Mouse (Mus musculus): ENCODE data around the gene Tyrp1.

Gene Tyrp1

DNA sequence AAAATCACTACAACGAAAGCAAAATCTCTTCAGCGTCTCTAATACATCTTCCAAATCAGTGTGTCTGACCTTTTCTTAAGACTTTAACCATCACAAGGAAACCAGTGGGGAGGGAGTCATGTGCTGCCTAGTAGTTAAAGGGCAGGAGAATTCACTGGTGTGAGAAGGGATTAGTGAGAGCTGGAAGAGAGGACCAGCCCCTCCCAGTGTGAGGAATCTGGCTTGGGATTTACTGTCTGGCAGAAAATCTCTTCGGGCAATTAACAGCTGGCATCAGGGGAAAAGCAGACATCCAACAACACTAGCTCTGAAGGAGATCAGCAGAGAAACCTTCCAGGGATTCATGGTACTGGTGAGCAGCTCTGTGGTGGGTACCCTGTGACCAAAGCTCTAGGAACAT is at the start of gene Tyrp1:
Gene Tyrp1 (plus strand): TSS at position 74 of the 400 bp plus-strand sequence.
- DNase-seq, result no peak

DNA sequence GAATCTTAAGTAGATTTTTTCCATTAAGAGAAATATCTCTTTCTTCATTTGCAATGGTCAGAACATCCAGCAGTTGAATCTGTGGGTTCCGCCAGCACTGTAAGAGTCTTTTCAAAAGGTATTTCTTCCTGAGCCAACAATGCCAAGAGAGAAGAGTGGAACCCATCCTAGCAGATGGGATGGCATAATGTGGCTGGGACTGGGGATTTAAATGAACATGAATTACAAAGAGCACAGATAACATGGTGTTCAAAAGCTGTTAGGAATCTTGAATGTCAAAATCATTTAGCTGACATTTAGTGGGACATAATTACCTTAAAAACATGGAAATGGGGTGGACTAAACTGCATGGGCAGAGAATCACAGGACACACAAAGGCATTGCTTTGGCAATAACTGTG is 45.6 kb upstream of the Tyrp1 start:
- DNase-seq, result no peak

DNA sequence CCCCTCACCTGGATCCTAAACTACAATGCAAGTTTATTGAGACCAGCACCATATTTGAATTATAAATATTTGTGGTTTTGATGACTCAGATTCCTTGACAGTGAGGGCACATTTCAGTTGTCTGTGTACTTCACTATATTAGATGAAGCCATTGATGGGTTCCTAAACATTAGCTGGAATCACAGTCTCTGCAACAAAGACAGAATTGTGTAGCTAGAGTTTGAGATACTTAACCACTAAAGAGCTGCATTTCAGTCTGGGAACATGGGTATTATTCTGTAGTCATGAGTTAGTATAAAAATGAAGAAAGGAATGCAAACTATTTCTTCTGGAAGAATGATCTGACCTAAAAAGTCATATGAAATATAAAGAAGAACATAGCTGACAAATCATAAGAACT is 14.4 kb upstream of the Tyrp1 start:
- no peak for DNase-seq

DNA sequence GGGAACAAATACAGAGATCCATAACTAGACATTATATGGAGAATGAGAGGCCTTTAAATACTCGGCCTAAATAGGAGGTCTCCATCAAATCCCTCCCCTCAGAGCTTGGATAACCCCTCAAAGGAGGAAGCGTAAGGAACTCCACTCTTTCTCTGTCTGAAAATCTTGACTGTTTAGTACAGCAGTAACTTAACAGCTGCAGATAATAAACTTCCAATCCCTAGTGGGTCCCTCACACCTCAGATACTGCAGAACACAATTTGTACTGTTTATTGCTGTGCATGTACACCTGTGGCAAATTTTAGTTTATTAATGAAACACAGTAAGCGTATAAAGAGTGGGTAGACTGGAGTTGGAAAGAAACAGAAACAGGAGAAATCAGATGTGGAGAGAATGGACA is 12.0 kb upstream of the Tyrp1 start:
- no peak for DNase-seq

DNA sequence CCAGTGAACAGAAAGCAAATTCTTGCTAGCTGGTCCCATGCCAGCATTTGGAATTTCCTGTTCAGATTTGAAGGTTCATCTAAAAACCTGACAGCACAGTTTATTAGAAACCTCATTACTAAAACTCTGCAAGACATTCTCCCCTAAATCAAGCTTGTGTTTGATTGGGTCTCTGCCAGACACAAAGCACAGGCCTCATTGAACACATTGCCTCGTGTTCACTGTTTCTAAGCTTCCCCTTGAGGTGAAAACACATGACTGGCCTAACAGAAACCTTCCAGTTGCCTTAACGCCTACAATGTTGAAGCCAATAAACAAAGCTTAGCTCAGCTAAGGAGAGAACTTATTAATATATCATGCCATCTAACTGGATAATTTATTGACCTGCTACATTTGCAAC is 5.7 kb upstream of the Tyrp1 start:
- DNase-seq, result no peak

DNA sequence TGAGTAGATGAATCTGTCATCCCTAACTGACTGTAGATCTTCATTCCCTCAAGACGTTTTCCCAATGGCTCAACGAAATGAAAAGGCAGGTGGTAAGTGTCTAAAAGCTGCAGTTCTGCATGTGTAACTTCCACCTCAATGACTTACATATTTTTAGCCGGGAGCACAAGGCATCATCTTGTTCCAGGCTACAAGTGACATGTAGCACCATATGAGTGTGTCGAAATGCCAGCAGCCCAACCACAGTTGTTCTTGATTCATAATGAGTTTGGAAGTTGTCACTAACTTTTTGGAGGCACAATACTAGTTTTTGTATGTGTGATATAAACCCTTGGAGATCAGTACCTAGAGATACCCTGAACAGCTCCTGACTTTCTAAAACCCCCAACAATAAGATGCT is 5.4 kb downstream of the Tyrp1 start:
- no peak for DNase-seq

DNA sequence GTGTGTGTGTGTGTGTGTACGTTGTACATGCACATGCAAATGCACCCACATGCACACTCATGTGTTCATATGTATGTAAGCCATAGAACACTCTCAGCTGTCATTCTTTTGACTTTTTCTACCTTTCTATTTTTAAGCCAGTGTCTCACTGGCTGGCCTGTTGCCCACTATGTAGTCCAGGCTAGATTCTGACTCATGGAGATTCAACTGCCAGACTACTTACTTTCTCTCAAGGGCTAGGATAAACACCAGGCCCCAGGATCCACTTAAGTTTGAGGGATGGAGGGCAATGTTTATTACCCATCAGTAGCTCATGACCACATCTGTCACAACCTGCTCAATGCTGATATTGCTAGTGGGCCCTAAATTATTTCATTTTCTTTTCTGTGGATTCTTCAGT is 8.1 kb downstream of the Tyrp1 start:
- no peak for DNase-seq

DNA sequence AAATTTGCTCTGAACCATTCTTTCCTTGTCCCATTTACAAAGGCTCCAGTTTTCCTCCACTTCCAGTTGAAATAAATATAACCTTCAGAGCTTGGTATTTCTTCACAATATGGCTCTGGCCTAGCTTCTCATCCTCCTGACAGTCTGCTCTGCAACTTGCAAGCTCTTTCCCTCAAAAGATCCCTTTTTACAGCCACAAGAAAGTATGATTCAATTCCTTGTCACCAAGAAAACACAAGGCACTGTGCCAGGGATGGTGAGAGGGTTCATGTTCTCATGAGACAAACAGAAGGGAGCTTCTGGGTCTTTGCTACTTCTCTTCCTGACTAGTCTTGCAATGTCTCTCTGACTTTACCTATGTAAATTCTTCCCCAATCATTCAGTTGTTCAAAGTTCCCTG is 9.8 kb downstream of the Tyrp1 start:
- DNase-seq, result no peak

DNA sequence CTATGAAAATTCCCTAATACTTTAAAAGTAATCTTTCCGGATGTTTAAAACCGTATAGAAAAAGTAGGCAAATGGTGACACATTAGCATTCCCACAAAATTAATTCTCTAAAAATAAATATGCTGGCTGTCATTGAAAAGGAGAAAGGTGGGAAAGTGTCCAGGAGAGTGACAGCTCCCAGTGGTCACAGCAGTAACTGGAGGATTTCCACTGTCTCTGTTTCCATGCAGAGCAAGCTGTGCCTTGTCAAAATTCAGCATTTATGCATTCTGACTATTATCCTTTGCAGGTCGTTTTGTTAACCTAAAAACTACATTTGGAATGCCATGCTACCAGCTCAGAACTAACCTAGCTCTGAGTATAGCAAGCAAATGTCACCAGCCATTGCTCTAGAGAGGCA is 12.1 kb downstream of the Tyrp1 start:
- no peak for DNase-seq

DNA sequence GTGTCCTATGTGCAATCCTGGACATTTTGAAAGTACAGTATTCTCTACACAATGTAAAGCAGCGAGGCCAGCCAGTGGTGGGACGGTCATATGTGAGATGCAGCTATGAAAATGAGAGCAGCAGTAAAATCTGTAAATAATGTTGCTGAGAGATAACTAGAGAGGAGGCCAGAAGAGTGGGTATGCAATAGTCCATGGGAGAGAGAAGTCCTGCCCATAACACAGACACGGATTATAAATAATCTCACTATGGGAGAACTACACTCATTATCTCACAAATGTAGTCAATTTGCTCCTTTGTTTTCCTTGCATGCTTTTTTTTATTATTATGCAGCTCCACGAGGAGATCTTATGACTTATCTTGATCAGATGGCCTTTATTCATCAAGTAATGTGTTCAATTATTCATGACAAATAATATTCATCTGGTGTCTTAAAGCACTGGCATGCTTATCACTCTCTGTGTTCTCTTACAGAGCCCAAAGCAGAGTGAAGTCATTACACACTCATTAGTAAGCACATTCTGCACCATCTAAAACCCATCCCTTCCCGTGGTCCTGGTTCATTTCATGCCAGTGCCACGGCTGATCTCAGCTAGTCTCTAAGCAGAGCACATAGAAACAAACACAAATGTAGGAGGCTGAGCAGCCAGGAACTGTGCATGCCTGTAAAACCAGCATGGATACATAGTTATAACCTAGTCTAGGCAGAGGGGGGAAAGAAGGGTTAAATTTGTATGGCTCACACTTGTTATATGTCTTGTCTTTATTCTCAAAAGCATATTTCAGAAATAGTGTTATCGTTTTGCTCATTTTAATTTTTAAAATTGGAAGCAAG is 18.9 kb downstream of the Tyrp1 start:
- no peak for DNase-seq

DNA sequence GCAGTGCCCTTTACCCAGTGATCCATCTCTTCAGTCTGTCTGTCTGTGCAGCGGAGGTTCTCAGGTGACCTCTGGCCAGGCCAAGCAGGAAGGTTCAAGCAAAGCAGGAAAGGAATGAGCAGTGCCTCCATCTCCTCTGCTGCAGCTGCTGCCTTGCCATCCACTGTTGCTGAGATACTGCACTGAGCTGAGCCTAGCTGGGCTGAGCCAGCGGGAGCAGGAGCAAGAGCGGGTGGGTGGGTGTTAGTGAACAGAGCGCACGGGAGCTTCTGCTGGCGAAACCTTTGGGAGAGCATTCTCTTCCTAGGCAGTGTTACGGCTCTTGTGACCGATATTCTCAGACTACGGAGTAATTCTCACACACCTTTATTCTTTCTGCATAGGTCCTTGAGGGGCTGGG is 21.6 kb downstream of the Tyrp1 start:
- DNase-seq, result no peak

DNA sequence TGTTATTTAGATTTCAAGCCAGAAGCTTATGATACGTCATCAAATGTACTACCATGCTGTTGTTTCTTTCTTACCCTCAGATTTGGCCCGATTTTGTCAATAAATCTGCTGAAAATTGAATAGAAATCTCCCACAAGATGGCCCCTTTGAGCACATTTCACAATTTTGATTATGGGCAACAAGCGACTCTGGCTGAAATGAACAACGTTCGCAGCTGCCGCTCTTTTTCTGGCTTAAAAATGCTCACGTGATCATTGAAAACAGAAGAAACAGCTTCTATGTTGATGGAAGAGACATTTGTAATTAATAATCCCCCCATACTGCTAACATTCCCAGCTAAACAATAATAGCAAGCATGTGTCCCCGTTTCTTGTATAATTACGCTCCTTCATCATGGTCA is 29.0 kb downstream of the Tyrp1 start:
- DNase-seq, result no peak

DNA sequence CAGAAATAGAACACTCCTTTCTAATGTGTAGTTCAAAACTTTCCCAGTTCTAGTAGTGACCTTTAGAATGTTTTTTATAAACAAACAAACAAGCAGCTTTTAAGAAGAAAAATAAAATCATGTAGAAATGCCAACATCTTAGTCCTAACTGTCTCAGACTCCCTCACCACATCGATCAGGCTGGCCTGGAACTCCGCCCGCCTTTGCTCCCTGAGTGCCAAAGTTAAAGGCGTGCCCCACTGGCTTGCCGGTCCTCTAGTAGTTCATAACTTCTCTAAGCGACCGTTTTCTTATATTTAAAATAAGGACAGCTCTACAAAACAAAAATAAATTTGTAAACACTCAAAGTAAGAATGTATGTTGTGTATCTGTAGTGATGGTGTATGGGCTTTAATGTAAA is 30.0 kb downstream of the Tyrp1 start:
- DNase-seq, result no peak

DNA sequence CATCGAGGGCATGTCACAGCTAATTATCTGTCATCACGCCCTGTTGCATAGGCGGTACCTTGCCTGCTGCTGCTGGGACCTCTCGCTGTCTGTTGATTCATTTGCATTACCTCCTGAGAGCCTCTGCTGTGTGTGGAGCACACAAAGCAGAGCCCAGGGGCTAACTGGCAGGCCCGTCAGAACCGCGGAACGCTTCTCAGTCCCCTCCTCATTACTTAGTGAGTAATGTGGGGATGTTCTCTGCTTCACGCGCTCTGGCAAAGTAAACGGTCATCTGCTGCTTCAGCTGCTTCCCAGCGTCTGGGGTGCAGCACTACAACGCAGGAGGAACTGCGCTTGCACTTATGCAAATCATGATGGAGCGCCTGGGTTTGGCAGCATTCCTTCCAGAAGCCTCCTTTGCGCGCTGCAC is 30.6 kb downstream of the Tyrp1 start:
- no peak for DNase-seq

DNA sequence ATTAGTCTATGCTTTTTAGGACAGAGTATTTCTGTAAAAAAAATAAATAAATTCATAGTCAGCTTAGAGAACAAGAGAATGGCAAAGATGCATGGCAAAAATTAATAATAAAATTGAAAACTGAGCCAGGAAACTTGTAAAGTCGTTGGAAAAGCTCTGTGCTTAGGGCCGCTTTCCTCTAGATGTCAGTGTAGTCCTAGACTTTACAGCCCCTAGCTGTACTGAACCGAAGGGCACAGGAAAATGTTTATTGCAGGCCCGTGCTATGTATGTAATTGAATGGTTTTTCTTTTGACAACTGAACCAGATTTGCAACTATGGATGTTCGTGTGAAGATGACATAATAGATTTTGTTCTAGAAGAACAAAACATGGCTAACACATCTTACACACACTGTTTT is 32.1 kb downstream of the Tyrp1 start:
- DNase-seq, result no peak

DNA sequence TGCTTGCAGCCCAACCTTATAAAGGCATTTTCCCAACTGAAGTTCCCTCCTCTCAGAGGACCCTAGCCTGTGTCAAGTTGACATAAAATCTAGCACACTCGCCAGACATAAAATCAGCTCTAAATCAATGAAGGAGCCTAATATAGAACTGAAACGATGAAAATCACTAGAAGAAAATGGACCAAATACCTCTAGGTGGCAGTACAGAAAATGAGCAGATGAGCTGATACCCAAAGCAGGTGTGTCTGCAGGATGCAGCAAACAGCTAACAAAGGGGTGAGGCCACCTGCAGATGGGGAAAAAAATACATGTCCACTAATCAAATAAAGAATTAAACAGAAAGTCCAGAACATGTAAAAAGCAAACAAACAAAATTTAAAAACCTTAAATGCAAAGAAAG is 35.7 kb downstream of the Tyrp1 start:
- DNase-seq, result no peak

DNA sequence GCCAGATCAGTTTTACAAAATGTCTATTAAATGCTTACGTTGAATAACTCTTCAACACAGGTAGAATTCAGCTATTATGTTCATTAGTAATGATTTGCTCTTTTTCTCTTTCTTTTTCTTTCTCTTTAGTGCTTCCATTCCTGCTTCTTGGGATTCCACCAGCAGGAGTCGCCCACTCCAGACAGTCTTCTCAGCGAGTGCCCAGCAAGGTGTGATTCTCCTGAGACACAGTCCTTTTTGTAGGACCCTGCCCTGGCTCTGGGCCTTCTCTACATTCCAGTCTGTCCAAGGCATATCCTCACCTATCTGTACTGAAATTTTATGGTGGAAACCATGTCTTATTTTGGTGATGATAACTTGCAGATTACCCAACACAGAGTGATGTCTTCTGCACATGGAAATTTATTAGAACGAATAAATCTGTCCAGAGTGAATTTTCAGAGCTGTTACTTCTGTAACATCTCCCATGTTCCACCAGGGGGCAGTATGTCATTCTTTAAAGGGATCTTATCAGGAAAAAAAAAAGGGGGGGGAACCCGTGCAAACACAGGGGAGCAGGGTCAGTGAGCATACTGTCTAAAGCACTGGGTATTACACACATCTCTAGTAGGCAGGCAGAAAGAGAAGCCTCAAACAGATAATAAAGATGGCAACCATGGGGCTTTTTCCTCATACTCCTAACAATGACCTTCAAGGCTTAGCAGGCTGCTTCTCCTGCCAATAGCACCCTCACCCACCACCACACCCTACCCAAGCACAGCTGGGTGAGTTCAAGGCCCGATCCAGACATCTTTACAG is 39.1 kb downstream of the Tyrp1 start:
- DNase-seq, result no peak

DNA sequence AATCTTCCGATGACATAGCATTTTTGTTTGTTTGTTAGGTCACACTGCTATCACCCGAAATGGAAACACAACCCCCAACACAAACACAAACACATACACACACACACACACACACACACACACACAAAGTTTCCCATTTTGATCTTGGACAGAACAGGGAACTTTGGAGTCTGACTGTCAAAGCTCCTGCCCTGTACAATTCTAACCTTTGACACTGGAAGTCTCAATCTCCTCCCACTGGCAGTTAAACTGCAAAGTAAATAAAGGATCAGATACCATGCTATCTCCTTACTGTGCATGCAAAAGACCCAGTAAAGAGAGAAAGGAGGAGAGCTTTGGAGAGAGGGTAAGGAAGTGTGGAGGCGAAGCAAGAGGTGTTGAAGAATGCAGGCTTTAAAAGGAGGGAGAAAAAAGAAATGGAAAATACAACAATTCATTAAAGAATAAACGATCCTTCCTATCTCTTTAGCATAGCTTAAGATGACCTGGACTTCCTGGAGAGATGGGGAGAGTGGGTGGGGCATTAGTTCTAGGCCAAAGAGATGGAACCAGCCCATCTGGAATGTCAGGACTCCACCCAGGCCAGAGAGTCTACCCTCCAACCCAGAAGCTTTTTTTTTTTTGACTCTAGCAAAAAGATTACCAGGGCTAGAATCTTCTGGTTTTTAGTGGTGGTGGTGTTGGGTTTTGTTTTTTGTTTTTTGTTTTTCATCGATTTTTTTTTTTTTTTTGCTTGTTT is 40.4 kb downstream of the Tyrp1 start:
- no peak for DNase-seq

DNA sequence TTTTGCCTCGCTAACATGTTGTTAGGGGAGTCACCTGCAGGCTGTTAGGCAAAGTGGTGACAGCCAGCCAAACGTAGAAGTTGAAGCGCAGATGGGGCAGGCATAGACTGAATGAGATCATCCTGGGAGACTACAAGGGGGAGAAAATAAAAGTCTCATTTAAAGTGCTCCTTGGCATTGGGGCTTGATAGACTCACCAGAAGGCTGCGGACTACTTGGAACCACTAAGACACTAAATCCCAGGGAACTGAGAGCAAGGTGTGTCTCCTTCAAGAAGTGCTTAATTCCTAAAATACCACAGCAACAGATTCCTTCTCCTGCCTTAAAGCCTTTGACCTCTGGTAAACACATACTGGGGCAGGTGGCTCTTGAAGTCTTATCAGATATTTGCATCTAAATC is 41.1 kb downstream of the Tyrp1 start:
- no peak for DNase-seq

DNA sequence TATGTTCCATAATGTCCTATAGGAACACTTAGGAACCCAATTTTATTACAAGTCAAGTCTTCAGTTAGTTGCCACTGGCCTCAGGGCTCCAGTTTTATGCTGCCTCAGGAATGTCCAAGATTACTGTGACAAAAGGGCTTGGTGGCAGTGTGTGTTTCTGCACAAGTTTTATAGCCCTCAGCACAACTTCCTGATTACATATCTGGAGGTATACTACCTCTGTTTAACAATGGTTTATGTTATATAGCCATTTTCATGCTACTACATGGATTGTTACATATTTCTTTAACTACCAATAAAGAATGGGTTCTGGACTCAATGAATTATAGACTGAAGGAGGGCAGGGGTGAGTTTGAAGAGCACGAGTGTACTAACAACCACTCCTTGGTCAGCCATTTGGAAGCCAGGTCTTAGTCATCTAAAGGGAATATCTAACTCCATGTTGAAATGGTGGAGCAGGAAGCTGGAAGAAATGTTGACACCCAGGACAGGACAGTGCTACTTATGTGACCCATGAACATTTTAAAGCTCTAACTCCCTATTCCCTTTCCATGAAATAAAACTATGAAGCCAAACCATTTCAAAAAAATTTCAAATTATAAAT is 48.2 kb downstream of the Tyrp1 start:
- no peak for DNase-seq

DNA sequence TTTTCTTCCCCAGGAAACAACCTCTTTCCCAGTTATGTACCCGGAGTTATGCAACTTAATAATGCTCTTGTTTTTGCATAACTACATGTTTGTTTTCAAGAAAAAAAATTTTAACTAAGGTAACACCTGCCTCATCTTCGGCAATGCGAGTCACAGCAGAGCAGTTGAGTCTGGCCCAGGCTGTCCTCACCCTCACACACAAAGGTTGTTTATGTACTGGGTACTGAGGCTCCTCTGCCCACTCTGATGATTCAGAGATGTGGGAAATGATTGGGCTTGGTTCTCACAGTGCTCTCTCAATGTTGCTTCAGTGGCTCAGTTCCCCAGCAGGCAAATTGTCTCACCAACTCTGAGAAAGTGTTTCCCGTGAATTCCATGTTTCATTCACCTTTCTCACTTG is 52.7 kb downstream of the Tyrp1 start:
- DNase-seq, result no peak

DNA sequence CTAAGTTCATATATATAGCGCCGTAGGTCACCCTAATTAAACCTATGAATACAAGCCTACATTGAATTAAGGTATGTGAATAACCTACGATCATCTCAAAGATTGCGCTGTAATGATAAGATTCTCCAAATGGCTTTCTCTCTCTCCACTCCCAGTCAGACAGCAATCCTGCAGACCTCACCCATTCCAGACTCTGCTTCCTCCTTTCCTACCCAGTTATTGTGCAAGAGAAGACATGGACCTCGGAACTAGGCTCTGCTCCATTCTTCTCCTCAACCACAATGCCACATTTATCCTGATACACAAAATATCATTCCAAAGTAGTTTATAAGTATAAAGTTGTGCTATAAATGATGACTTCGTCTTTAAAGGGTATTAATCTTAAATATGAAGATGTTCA is 57.1 kb downstream of the Tyrp1 start:
- DNase-seq, result no peak

DNA sequence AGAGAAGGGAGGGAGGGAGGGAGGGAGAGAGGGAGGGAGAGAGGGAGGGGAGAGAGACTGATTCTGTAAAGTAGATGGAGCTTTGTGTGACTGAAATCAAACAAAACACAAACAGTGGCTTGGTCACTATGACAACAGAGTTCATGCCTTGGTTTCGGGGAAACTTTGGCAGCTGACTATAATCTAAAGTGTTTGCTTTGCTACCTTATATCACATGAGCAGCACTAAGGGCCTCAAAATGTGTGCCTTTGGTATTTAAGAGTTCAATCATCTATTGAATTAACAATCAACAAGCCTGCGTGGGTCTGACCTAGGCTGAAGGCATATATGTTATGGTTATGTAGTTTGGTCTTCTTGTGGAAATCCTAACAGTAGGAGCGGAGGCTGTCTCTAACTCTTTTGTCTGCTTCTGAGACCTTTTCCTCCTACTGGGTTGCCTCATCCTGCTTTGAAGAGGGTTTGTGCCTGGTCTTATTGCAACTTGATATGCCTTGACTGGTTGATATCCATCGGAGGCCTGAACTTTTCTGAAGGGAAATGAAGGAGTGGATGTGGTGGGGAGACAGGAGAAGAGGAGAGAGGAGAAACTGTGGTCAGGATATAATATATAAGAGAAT is 61.5 kb downstream of the Tyrp1 start:
- DNase-seq, result no peak
